Mouse (Mus musculus) gastrocnemius, adult 2 months (tissue): Measurements from ENCODE around the gene Xlr5a. TPM values are rescaled to one million over a fixed set of nuclear protein-coding genes. Genes with fewer than 3 reads are reported as not detected.

Experiments
- DNase-seq: peaks from one replicate; pipeline ENCODE4 v3.0.0; 2022
- H3K27ac ChIP-seq: fragments of 200-600 bp; 2 replicates; pipeline ENCODE4 v1.8.1; 2022; ENCODE audit warnings: mild to moderate bottlenecking
- H3K4me3 ChIP-seq: fragments of 200-600 bp; 2 replicates; pipeline ENCODE4 v1.8.1; 2022; ENCODE audit warnings: mild to moderate bottlenecking, moderate library complexity
- CTCF ChIP-seq: fragments of 200-600 bp; IDR thresholded peaks from 2 replicates; pipeline ENCODE4 v1.8.1; 2022; ENCODE audit warnings: antibody characterized with exemption, mild to moderate bottlenecking, moderate library complexity
- intact Hi-C: fragments of 180-260 bp; cut with DNase I; formaldehyde crosslinking; loops from one replicate; pipeline ENCODE4 v1.15.1; 2025
- total RNA-seq, 2 experiments: library from RNA; stranded (reverse); gene quantifications; 2 replicates each; pipeline ENCODE4 v1.2.3; 2021

Gene Xlr5a
- total RNA-seq, 2 experiments from 2014 or later, result not detected

GRCm38 (mm10) chrX:73064415-73064793 is 228.4 kb downstream of the Xlr5a start, which contains the start of gene Pnma3:
Gene Pnma3, plus strand, starts transcription at chrX:73064787.
- no peak for DNase-seq
- intact Hi-C loops, result no loop called here
- Histone ChIP-seq H3K4me3 (no peak within 1 kb of the TSS), H3K27ac (no peak within 1 kb of the TSS)
- TF ChIP-seq CTCF, result no peak

- intact Hi-C loops, result no loop called here
- peak; percentile 16 for DNase-seq
- no peak for TF ChIP-seq CTCF
- Histone ChIP-seq H3K4me3 (no peak overlapping the region), H3K27ac (no peak overlapping the region)
These were observed 229.0 kb downstream of the Xlr5a start for GRCm38 (mm10) chrX:73063512-73064414.

- intact Hi-C loops, result no loop called here
- no peak for TF ChIP-seq CTCF
- Histone ChIP-seq H3K27ac (no peak overlapping the region), H3K4me3 (no peak overlapping the region)
- no peak for DNase-seq
These were observed 230.5 kb downstream of the Xlr5a start for GRCm38 (mm10) chrX:73062323-73062722.

- Histone ChIP-seq H3K4me3 (no peak overlapping the region), H3K27ac (no peak overlapping the region)
- DNase-seq, result no peak
- intact Hi-C loops, result no loop called here
- no peak for TF ChIP-seq CTCF
These were observed 231.2 kb downstream of the Xlr5a start for GRCm38 (mm10) chrX:73061528-73061927.

Other genes with a start within 250 kb of the Xlr5a start
- not detected for gene Pnma3, start 228.2 kb downstream of the Xlr5a start, total RNA-seq
- not detected for gene Xlr4a, start 210.5 kb downstream of the Xlr5a start, total RNA-seq
- under 1 TPM in 1 of 2 experiments, not detected in 1; 0.11 TPM for gene Xlr3a, start 195.9 kb downstream of the Xlr5a start, total RNA-seq
- gene Gm14685, start 175.9 kb downstream of the Xlr5a start, total RNA-seq, result not detected
- gene Xlr5b, start 144.2 kb downstream of the Xlr5a start, total RNA-seq, result not detected
- not detected for gene DXBay18, start 143.5 kb downstream of the Xlr5a start, total RNA-seq
- not detected for gene Spin2d, start 116.0 kb downstream of the Xlr5a start, total RNA-seq
- gene Xlr3b, start 100.8 kb downstream of the Xlr5a start, total RNA-seq, result 1 to 10 TPM in 1 of 2 experiments, under 1 TPM in 1; 0.17 to 4.8 TPM
- gene Xlr4b, start 78.6 kb downstream of the Xlr5a start, total RNA-seq, result not detected
- gene F8a, start 64.7 kb downstream of the Xlr5a start, total RNA-seq, result 1 to 10 TPM; 5.6 to 6.6 TPM
- gene Xlr4c, start 49.8 kb downstream of the Xlr5a start, total RNA-seq, result not detected
- under 1 TPM in 1 of 2 experiments, not detected in 1; 0.22 TPM for gene Xlr3c, start 27.6 kb downstream of the Xlr5a start, total RNA-seq
- not detected for gene Xlr5c, start within 50 bp of the Xlr5a start, total RNA-seq
- gene Gm45015, start 43.9 kb upstream of the Xlr5a start, total RNA-seq, result not detected
- 1 to 10 TPM; 3.9 to 7.7 TPM for gene Zfp275, start 49.6 kb upstream of the Xlr5a start, total RNA-seq
- gene Gm18336, start 105.8 kb upstream of the Xlr5a start, total RNA-seq, result not detected
- gene Zfp92, start 118.1 kb upstream of the Xlr5a start, total RNA-seq, result under 1 TPM in 1 of 2 experiments, not detected in 1; 0.03 TPM
- gene Trex2, start 142.4 kb upstream of the Xlr5a start, total RNA-seq, result not detected
- 10 to 100 TPM in 1 of 2 experiments, 1 to 10 TPM in 1; 9.3 to 10.7 TPM for gene Haus7, start 166.1 kb upstream of the Xlr5a start, total RNA-seq
- 10 to 100 TPM; 37.5 to 70.6 TPM for gene Bgn, start 190.6 kb upstream of the Xlr5a start, total RNA-seq
- 10 to 100 TPM; 10.1 to 12.7 TPM for gene Atp2b3, start 210.1 kb upstream of the Xlr5a start, total RNA-seq